Mouse (Mus musculus): Measurements from ENCODE around the gene Wdr18. TPM values are rescaled to one million over a fixed set of nuclear protein-coding genes. Genes with fewer than 3 reads are reported as not detected.

Gene Wdr18
- polyA plus RNA-seq, 1 experiment = 67.5 TPM

DNA sequence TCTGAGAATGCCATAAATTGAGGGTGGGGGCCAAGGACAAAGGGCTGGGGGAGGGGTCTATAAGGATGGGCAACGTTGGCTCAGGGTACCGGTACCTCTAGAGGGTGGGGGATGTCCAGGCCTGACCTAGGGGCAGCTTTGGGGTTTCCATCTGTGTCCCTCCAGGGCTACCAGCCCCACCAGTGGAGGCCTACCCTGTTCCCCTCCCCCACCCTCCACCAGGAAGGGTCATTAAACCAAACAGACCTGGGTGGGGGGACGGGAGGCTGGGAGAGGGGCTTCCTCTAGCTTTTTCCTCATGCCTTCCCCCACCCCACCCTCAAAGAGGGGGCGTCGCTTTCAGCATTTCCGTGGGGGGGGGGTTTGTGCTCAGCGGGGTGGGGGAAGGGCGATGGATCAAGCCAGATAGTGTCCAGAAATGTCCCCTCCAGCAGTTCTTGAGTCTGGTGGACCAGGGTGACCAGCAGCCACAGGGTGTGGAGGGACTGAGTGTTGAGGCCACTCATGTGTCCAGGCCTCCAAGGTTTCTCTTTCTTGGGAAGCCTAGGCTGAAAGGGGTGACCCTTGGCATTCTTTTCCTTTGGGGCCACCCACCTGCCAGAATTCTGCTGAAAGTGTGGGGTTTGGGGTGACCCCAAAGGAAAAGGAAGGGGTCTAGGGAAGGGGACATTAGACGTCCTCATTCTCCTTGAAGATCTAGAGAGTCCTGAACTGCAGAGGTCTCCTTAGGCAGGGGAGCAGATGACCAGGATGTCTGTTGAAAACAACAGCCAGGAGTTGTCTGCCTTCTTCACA lies 30.8 kb upstream of the Wdr18 start:
- no peak overlapping the region; the same call in 1 of the 2 replicates for H3K4me3 ChIP-seq (ENCODE audit: insufficient read depth, low read depth, low read length)
- no peak overlapping the region for H3K27ac ChIP-seq (ENCODE audit: insufficient read depth, low read depth, low read length)
- no peaks in the 10 kb centered on the region for H3K27me3 ChIP-seq (replicated peaks; ENCODE audit: control insufficient read depth, insufficient read depth, low read length)
- TF ChIP-seq CTCF (conservative IDR thresholded peaks at IDR 0.05; ENCODE audit: insufficient read depth, insufficient read length, low read depth, low read length) = no peak
- no peak for TF ChIP-seq POLR2A (IDR thresholded peaks at IDR 0.05; ENCODE audit: low read depth, low read length)
- no peak for DNase-seq
- no peaks in the 10 kb centered on the region for H3K36me3 ChIP-seq (ENCODE audit: control insufficient read depth, insufficient read depth, low read length)
- H3K4me1 ChIP-seq (ENCODE audit: control insufficient read depth, insufficient read depth, low read length) = peaks cover 11% of the 10 kb centered on the region
- 47% methylated on average over 9 of the region's 9 CpGs for WGBS

DNA sequence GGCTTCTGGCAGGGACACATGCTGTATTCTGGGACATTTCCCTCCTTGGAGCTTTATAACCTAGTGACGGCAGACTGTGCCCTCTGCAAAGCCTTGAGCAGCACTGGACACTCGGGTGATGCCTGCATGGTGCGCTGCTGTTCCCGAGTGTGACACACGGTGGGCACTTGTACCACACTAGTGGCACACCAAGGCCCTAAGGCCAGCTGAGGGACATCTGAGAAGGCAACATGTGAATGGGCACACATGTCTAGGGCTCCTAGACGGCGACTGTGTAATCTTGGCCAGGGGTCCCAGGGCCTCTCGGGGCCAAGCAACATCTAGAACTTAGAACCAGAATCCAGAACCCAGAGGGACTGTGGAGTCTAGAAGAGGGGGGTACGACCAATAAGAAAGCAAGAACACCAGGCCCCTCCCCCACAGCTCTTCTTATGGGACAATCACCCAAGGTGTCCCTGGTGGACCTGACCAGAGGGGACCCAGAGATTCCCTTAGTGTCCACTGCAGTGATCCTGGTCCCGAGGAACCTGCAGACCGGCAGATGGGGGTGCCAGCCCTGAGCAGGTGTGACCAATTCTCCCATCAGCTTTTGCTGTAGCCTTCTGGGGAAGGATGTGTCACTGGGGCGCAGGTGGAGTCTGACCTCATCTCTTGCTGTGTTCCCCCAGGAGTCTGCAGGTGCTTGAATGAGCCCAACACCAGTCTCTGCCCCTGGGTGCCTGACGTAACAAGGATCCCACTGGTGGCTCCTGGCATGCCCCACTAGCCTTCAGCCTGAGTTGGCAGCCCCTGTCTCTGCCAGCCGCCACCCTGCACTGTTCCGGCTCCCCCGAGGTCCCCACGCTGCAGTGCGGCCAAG lies 29.8 kb upstream of the Wdr18 start:
- 77% methylated on average over 18 of the region's 18 CpGs for WGBS
- peaks cover 19% of the 10 kb centered on the region for H3K4me1 ChIP-seq (ENCODE audit: control insufficient read depth, insufficient read depth, low read length)
- no peak overlapping the region for H3K27ac ChIP-seq (ENCODE audit: insufficient read depth, low read depth, low read length)
- no peak for TF ChIP-seq CTCF (conservative IDR thresholded peaks at IDR 0.05; ENCODE audit: insufficient read depth, insufficient read length, low read depth, low read length)
- no peak for TF ChIP-seq POLR2A (IDR thresholded peaks at IDR 0.05; ENCODE audit: low read depth, low read length)
- H3K36me3 ChIP-seq (ENCODE audit: control insufficient read depth, insufficient read depth, low read length) = no peaks in the 10 kb centered on the region
- H3K27me3 ChIP-seq (replicated peaks; ENCODE audit: control insufficient read depth, insufficient read depth, low read length) = no peaks in the 10 kb centered on the region
- DNase-seq = no peak
- H3K4me3 ChIP-seq (ENCODE audit: insufficient read depth, low read depth, low read length) = no peak overlapping the region

GRCm38 (mm10) chr10:79930826-79931186 lies 29.1 kb upstream of the Wdr18 start:
- 88% methylated on average over 16 of the region's 16 CpGs for WGBS
- Histone ChIP-seq H3K27me3 (replicated peaks; ENCODE audit: control insufficient read depth, insufficient read depth, low read length) (no peaks in the 10 kb centered on the region), H3K36me3 (ENCODE audit: control insufficient read depth, insufficient read depth, low read length) (no peaks in the 10 kb centered on the region), H3K4me3 (ENCODE audit: insufficient read depth, low read depth, low read length) (no peak overlapping the region), H3K27ac (ENCODE audit: insufficient read depth, low read depth, low read length) (no peak overlapping the region), H3K4me1 (ENCODE audit: control insufficient read depth, insufficient read depth, low read length) (peaks cover 22% of the 10 kb centered on the region)
- DNase-seq = no peak
- TF ChIP-seq CTCF (conservative IDR thresholded peaks at IDR 0.05; ENCODE audit: insufficient read depth, insufficient read length, low read depth, low read length) (no peak), POLR2A (IDR thresholded peaks at IDR 0.05; ENCODE audit: low read depth, low read length) (no peak)

- H3K27ac ChIP-seq (ENCODE audit: insufficient read depth, low read depth, low read length) = no peak overlapping the region
- no peak for DNase-seq
- TF ChIP-seq CTCF (conservative IDR thresholded peaks at IDR 0.05; ENCODE audit: insufficient read depth, insufficient read length, low read depth, low read length) (no peak), POLR2A (IDR thresholded peaks at IDR 0.05; ENCODE audit: low read depth, low read length) (no peak)
- 90% methylated on average over 9 of the region's 9 CpGs for whole genome bisulfite sequencing
- no peak overlapping the region for H3K4me3 ChIP-seq (ENCODE audit: insufficient read depth, low read depth, low read length)
- H3K4me1 ChIP-seq (ENCODE audit: control insufficient read depth, insufficient read depth, low read length) = peaks cover 32% of the 10 kb centered on the region
- no peaks in the 10 kb centered on the region for H3K27me3 ChIP-seq (replicated peaks; ENCODE audit: control insufficient read depth, insufficient read depth, low read length)
- no peaks in the 10 kb centered on the region for H3K36me3 ChIP-seq (ENCODE audit: control insufficient read depth, insufficient read depth, low read length)
These were observed 28.2 kb upstream of the Wdr18 start for GRCm38 (mm10) chr10:79931797-79932196.

- Histone ChIP-seq H3K4me1 (ENCODE audit: control insufficient read depth, insufficient read depth, low read length) (peaks cover 40% of the 10 kb centered on the region), H3K27ac (ENCODE audit: insufficient read depth, low read depth, low read length) (no peak overlapping the region)
- TF ChIP-seq POLR2A (IDR thresholded peaks at IDR 0.05; ENCODE audit: low read depth, low read length) (no peak), CTCF (conservative IDR thresholded peaks at IDR 0.05; ENCODE audit: insufficient read depth, insufficient read length, low read depth, low read length) (no peak)
These were observed 27.2 kb upstream of the Wdr18 start for GRCm38 (mm10) chr10:79932736-79933135.

GRCm38 (mm10) chr10:79933145-79933679 lies 26.7 kb upstream of the Wdr18 start:
- TF ChIP-seq POLR2A (IDR thresholded peaks at IDR 0.05; ENCODE audit: low read depth, low read length) = no peak
- no peak for TF ChIP-seq CTCF (conservative IDR thresholded peaks at IDR 0.05; ENCODE audit: insufficient read depth, insufficient read length, low read depth, low read length)
- DNase-seq = peak; percentile 46
- no peaks in the 10 kb centered on the region for H3K36me3 ChIP-seq (ENCODE audit: control insufficient read depth, insufficient read depth, low read length)
- peaks cover 44% of the 10 kb centered on the region for H3K4me1 ChIP-seq (ENCODE audit: control insufficient read depth, insufficient read depth, low read length)
- H3K27ac ChIP-seq (ENCODE audit: insufficient read depth, low read depth, low read length) = no peak overlapping the region
- H3K4me3 ChIP-seq (ENCODE audit: insufficient read depth, low read depth, low read length) = no peak overlapping the region
- 51% methylated on average over 9 of the region's 9 CpGs for WGBS
- no peaks in the 10 kb centered on the region for H3K27me3 ChIP-seq (replicated peaks; ENCODE audit: control insufficient read depth, insufficient read depth, low read length)

More at GRCm38 (mm10) chr10:79932736-79933135, 27.2 kb upstream of the Wdr18 start:
- Histone ChIP-seq H3K36me3 (ENCODE audit: control insufficient read depth, insufficient read depth, low read length) (no peaks in the 10 kb centered on the region), H3K4me3 (ENCODE audit: insufficient read depth, low read depth, low read length) (no peak overlapping the region), H3K27me3 (replicated peaks; ENCODE audit: control insufficient read depth, insufficient read depth, low read length) (no peaks in the 10 kb centered on the region)
- WGBS = 25% methylated on average over 8 of the region's 8 CpGs
- peak; percentile 73 for DNase-seq

DNA sequence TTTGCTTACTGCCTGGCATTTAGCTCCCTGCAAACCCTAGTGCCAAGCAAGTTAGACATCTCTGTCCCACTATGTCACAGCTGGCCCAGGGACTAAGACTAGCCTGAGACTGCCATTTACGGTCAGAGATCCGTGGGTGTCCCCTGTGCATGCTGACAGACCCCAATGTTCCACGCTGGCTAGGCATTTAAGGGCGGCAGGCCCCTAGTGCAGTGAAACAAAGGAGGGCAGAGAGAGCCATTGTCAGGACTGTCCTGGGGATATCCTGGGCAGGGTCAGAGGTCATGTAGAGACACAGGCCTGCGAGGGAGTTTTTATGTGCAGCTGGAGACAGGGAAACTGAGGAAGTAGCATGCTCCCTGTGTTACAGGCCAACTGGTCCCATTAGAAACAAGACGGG lies 26.1 kb upstream of the Wdr18 start:
- TF ChIP-seq CTCF (conservative IDR thresholded peaks at IDR 0.05; ENCODE audit: insufficient read depth, insufficient read length, low read depth, low read length) (no peak), POLR2A (IDR thresholded peaks at IDR 0.05; ENCODE audit: low read depth, low read length) (no peak)
- WGBS = 47% methylated on average over 6 of the region's 6 CpGs
- Histone ChIP-seq H3K36me3 (ENCODE audit: control insufficient read depth, insufficient read depth, low read length) (no peaks in the 10 kb centered on the region), H3K4me3 (ENCODE audit: insufficient read depth, low read depth, low read length) (no peak overlapping the region), H3K4me1 (ENCODE audit: control insufficient read depth, insufficient read depth, low read length) (peaks cover 46% of the 10 kb centered on the region), H3K27ac (ENCODE audit: insufficient read depth, low read depth, low read length) (peak overlapping the region; percentile 18; the same call in 1 of the 2 replicates), H3K27me3 (replicated peaks; ENCODE audit: control insufficient read depth, insufficient read depth, low read length) (no peaks in the 10 kb centered on the region)
- DNase-seq = no peak
